Mouse (Mus musculus): Measurements from ENCODE around the gene Noct. TPM values are rescaled to one million over a fixed set of nuclear protein-coding genes. Genes with fewer than 3 reads are reported as not detected.

Gene Noct
- total RNA-seq, 2 experiments from 2014 or later, result 49.9 to 69.2 TPM

GRCm38 (mm10) chr3:51258070-51258469 lies 33.8 kb downstream of the Noct start:
- ATAC-seq (replicated peaks; ENCODE audit: low FRiP score, poor library complexity, severe bottlenecking), result no peak

GRCm38 (mm10) chr3:51262942-51263341 lies 38.7 kb downstream of the Noct start:
- ATAC-seq (replicated peaks; ENCODE audit: low FRiP score, poor library complexity, severe bottlenecking), result no peak

- no peak for ATAC-seq (replicated peaks; ENCODE audit: low FRiP score, poor library complexity, severe bottlenecking)
These were observed 44.2 kb downstream of the Noct start for GRCm38 (mm10) chr3:51268434-51268833.

- no peak for ATAC-seq (replicated peaks; ENCODE audit: low FRiP score, poor library complexity, severe bottlenecking)
These were observed 46.0 kb downstream of the Noct start for GRCm38 (mm10) chr3:51270069-51270817.

- ATAC-seq (replicated peaks; ENCODE audit: low FRiP score, poor library complexity, severe bottlenecking), result peak; percentile 92
These were observed 51.7 kb downstream of the Noct start for GRCm38 (mm10) chr3:51275956-51276398.

- ATAC-seq (replicated peaks; ENCODE audit: low FRiP score, poor library complexity, severe bottlenecking), result no peak
These were observed 52.3 kb downstream of the Noct start for GRCm38 (mm10) chr3:51276421-51277111.

GRCm38 (mm10) chr3:51277201-51278150 lies 53.2 kb downstream of the Noct start:
- peak; percentile 58 for ATAC-seq (replicated peaks; ENCODE audit: low FRiP score, poor library complexity, severe bottlenecking)

- no peak for ATAC-seq (replicated peaks; ENCODE audit: low FRiP score, poor library complexity, severe bottlenecking)
These were observed 54.2 kb downstream of the Noct start for GRCm38 (mm10) chr3:51278433-51278832.

- ATAC-seq (replicated peaks; ENCODE audit: low FRiP score, poor library complexity, severe bottlenecking), result no peak
These were observed 57.5 kb downstream of the Noct start for GRCm38 (mm10) chr3:51281727-51282126.

- ATAC-seq (replicated peaks; ENCODE audit: low FRiP score, poor library complexity, severe bottlenecking), result no peak
These were observed 60.1 kb downstream of the Noct start for GRCm38 (mm10) chr3:51284375-51284774.

- ATAC-seq (replicated peaks; ENCODE audit: low FRiP score, poor library complexity, severe bottlenecking), result peak; percentile 74
These were observed 64.9 kb downstream of the Noct start for GRCm38 (mm10) chr3:51288880-51289821.

GRCm38 (mm10) chr3:51294251-51294650 lies 70.0 kb downstream of the Noct start:
- no peak for ATAC-seq (replicated peaks; ENCODE audit: low FRiP score, poor library complexity, severe bottlenecking)

- no peak for ATAC-seq (replicated peaks; ENCODE audit: low FRiP score, poor library complexity, severe bottlenecking)
These were observed 71.0 kb downstream of the Noct start for GRCm38 (mm10) chr3:51295225-51295624.

- no peak for ATAC-seq (replicated peaks; ENCODE audit: low FRiP score, poor library complexity, severe bottlenecking)
These were observed 72.5 kb downstream of the Noct start for GRCm38 (mm10) chr3:51296790-51297189.

Other genes with a start within 250 kb of the Noct start
- 35.0 and 53.2 TPM in 2 replicates for gene Elf2, start 116.2 kb downstream of the Noct start, total RNA-seq (2015; ENCODE audit: low replicate concordance)
- gene Elf2, start 116.2 kb downstream of the Noct start, total RNA-seq (2017; ENCODE audit: low replicate concordance), result 90.9 and 107 TPM in 2 replicates
- gene Mgarp, start 172.3 kb downstream of the Noct start, total RNA-seq (2015; ENCODE audit: low replicate concordance), result not detected in 2 replicates
- gene Mgarp, start 172.3 kb downstream of the Noct start, total RNA-seq (2017; ENCODE audit: low replicate concordance), result 0.51 and 3.9 TPM in 2 replicates
- 34.2 and 67.1 TPM in 2 replicates for gene Ndufc1, start 184.5 kb downstream of the Noct start, total RNA-seq (2015; ENCODE audit: low replicate concordance)
- gene Ndufc1, start 184.5 kb downstream of the Noct start, total RNA-seq (2017; ENCODE audit: low replicate concordance), result 9.3 and 17.5 TPM in 2 replicates
- 47.8 and 48.7 TPM in 2 replicates for gene Naa15, start 190.7 kb downstream of the Noct start, total RNA-seq (2015; ENCODE audit: low replicate concordance)
- gene Naa15, start 190.7 kb downstream of the Noct start, total RNA-seq (2017; ENCODE audit: low replicate concordance), result 64.4 and 73.0 TPM in 2 replicates

All from erythroid progenitor cell, adult 5-6 weeks (primary cell).